Mouse (Mus musculus): ENCODE results near the gene Zfp428.
A peak's percentile ranks its signal among the peaks of the same experiment; 100 is the strongest.

GRCm38 (mm10) chr7:24504868-24505267, 1.9 kb upstream of the Zfp428 start:
- TF ChIP-seq CTCF (IDR thresholded peaks at IDR 0.05; ENCODE audit: low read depth, low read length) (no peak), EP300 (IDR thresholded peaks at IDR 0.05; ENCODE audit: insufficient read depth, low read depth, low read length) (peak; percentile 59; the same call in 1 of the 2 replicates), POLR2A (IDR thresholded peaks at IDR 0.05; ENCODE audit: insufficient read depth, low read length) (no peak)

Data from ES-Bruce4 (cell line).